Mouse (Mus musculus) right cerebral cortex, adult 2 months (tissue): ENCODE measurements around the gene Rps25.
"Not testable (repeated sequence)": the region's sequence is repeated elsewhere in the genome, so short reads cannot be mapped to it uniquely, and the experiment has no call there.

Experiments
- DNase-seq, 2 experiments: peaks; one replicate each; pipeline ENCODE4 v3.0.0; 2021 to 2022; ENCODE audit warnings: low spot score in 2 of 2

Rps25 gene

DNA sequence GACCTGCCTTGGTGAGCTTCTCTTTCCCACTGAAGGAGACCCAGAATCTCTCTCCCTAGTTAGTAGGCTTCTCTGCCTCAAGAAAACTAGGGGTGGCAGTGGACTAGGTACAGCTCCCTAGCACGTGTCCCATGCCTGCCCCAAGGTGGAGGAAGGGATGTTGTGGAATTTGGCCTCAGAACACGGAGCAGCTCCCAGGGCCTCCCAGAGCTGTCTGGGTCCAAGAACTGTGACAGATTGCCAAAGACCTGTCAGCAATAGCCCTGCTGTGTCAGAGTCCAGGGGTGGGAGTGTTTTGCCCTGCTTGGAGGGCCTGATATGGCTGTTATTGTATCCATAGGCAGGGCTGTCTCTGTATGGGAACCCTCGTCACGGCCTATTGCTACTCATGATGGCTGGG lies 5.9 kb upstream of the Rps25 start:
- DNase-seq: no peak

DNA sequence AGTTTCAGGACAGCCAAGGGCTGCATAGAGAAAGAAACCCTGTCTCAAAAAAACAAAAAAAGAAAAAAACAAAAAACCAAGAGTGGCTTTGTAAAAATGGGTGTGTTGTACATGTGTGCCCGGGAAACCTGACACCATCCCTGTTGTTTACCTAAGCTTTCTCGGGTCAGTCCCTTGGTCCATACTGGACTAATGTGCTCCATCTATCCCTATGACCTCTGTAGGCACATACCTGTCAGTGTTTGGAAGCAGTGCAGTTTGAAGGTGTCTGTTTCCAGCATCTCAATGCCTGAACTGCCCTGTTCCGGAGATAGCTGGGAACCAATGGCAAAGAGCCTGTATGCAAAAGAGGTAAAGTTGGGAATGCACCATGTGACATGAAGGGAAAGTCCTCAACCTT lies 1.9 kb upstream of the Rps25 start:
- no peak for DNase-seq

DNA sequence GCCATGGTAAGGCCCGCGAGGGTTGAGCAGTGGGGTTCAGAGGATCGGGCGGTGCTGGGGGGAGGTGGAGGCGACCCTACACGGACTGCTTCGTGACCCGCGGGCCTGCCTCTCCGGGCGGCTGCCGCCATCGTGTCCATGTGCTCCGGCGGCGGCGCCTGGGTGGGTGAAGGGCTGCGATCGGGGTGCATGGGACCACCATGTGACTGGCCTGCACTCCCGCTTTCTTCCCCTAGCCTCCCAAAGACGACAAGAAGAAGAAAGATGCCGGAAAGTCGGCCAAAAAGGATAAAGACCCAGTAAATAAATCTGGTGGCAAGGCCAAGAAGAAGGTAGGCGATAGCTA lies 786 bp downstream of the Rps25 start:
- DNase-seq: no peak

DNA sequence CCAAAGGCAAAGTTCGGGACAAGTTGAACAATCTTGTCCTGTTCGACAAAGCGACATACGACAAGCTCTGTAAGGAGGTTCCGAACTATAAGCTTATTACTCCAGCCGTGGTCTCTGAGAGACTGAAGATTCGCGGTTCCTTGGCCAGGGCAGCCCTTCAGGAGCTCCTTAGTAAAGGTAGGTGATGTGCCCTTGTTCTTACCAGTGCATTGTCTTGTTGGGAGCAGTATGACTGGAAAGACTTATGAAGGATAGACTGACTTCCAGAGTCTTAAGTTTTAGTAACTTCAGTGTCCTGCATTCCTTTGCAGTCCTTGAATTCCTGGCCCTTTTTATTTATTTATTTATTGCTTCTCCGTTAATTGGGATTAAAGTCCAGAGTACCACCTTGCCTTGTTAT lies 1.8 kb downstream of the Rps25 start:
- DNase-seq: not testable (repeated sequence)

DNA sequence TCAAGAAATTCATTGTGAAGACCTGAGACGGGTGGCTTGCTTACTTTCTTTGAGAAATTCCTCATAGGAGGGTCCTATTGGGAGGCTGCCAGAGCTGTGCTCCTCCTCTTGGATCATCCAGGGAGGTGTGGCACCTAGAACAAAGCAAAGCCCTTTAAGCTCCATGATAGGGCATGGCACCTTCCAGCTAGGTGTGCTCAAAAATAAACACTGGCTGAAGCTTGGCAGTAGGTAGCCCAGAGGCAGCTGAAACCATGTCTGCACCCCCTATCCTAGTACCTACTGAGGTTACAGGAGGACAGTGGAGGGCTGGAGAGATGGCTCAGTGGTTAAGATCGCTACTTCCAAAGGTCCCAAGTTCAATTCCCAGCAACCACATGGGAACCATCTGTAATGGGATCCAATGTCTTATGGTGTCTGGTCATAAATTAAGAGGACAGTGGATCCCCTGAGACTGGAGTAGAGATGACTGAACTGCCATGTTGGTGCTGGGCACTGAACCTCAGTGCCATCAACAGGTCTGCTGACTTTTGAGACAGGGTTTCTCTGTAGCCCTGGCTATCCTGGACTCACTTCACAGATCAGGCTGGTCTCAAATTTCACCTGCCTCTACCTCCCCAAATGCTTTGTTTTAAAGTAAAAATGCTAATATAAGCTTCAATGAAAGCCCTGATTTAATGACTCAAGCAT lies 3.9 kb downstream of the Rps25 start:
- no peak for DNase-seq

DNA sequence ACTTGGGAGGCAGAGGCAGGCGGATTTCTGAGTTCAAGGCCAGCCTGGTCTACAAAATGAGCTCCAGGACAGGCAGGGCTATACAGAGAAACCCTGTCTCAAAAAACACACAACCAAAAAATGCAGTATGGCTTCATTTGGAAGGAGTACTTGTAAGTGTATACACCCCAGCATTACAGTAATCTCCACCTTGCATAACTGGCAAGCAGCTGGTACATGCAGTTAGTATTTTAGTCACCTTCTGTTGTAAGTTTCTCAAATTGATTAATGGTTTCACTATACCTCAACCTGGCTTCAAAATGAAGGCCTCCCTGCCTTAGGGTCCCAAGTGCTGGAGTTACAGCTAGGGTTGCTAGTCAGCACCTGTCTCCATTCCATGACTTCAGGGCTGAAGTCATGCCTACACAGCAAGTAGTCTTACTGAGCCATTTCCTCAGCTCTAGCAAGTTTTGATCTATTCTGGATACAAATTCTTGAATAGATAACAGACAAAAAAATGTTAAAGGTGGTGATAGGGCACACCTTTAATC lies 4.7 kb downstream of the Rps25 start:
- no peak for DNase-seq

DNA sequence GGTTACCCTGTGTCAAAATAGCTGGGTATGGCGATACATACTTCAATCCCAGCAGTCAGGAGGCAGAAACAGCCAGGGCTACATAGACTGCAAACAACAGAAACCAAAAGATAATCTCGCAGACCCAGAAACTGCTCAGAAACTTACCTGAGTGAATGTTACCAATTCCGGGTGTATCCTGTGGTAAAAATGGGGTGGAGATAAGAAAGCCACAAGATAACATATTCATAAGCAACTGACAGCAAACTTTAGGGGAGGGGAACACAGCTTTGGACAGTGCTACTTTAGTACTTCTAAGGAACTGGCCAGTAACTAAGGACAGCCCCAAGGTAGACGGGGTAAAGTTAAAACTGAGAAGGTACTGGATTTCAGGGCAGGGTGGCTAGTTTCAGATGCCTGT lies 5.4 kb downstream of the Rps25 start:
- DNase-seq: no peak

DNA sequence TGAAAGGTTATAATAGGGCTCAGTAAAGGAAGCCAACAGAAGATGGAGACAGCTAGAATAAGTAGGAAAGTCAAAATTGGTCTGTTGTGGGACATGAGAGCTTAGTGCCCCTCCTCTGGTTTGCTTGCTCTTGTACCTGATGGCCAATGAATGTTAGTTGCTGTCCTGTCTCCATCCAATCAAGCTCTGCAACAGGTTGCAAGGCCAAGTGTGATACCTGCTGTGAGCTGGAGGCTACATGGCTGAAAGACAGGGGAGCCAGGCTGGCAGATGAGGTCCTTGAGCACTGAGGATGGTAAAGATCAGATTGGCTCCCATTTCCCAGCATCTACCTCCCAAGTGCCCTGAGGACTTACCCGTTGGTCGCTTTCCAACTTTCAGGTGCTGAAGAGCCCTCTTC lies 5.8 kb downstream of the Rps25 start:
- no peak for DNase-seq

DNA sequence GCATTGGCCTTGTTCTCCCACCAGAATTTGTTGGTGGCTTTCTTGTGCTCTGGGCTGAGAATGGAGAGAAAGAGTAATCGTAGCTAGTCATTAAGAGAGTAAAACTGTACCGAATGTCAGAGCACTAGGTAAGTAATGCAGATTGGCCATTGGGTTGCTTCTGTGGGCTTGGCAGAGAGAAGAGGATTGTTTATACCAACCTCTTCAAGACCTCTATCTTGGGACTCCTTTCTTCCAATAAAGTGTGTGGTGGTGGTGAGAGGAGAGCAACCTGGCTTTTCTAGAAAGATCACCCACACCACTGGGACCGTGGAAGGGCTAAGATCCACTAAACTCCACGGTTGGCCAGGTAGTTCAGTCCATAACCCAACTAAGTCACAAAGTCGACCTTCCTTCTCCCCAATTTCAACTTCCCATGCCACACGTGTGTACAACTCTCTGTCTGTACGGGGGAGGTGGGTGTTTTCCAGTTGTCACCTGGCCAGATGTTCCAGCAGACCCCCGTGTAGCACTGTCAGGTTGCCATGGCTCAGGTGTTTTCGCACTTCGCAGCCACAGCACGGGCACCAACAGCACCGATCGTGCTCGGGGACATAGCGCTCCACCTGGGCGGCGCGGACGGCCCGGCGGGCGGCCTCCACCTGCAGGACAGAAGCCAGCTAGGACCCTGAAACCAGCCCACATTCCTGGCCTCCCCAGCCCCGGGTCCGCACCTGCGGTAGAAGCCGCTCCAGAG lies 10.4 kb downstream of the Rps25 start:
- no peak for DNase-seq

DNA sequence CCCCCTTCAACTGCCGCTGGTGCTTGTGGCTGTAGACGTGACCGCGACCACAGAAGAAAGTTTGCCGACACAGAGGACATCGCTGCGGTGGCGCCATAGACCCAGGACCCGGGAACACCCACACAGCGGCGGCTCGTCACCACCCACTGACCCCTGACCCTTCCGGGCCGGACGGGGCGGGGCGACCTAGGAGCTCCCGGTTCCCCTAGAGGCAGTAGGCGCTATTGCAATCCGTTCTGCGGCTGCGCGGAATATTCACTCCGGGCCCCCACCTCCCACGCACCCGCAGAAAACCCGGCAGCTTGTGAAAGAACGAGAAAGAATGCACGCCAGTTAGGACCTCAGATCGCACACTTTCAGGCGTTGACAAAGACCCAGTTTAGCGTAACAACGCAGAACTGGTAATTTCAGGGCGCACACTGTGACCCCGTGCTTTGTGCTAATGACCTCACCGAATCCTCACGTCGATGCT lies 11.0 kb downstream of the Rps25 start:
- peak; percentile 95 to 98 for DNase-seq

DNA sequence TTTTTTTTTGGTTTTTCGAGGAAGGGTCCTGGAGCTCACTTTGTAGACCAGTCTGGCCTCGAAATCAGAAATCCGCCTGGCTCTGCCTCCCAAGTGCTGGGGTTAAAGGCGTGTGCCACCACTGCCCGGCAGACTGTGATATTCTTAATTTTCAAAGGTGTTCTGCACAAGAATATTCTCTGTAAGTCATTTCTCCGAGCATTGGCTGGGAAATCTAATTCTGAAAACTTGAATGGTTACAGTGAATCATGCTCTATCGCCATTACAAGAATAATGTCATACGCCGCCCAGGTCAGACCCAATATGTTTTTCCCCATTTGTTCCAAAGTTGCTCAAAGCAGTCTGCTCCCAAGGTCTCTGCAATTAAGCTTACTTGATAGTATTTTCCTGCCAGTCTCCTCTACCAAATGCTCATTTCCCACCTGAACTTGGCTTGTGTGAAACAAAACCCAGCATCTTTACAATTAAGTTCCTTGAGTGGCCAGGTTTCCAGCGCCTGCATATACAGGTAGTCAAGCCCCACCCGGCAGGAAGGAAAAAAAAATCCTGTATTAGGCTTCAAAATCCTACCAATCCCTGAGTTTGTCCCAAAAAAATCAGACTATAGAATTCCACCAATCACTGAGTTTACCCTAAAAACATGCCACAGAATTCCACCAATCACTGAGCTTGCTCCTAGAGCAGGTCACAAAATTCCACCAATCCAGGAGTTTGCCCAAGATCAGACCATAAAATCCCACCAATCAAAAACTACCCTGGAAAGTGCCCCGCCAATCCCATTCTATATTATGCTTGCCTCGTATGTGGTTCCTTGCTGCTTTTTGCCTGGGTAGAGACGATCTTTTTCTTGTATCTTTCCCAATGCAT lies 11.8 kb downstream of the Rps25 start, which contains the start of gene Ccdc84:
Ccdc84 (minus strand) TSS at position 51 of the 867 bp plus-strand sequence.
- DNase-seq: no peak

DNA sequence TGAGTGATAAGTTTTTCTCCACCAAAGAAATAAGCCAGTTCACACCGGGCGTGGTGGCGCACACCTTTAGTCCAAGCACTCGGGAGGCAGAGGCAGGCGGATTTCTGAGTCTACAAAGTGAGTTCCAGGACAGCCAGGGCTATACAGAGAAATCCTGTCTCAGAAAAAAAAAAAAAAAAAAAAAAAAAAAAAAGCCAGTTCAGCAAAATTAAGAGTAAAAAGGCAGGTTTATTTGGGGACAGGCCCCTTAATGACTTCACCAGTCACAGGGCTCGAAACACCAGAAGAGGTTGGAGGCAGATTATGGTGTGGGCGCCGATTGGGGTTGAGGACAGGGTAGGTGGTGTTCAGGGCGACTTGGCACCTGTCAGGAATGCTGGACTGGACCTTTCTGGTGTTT lies 12.8 kb downstream of the Rps25 start:
- DNase-seq: not testable (repeated sequence)

DNA sequence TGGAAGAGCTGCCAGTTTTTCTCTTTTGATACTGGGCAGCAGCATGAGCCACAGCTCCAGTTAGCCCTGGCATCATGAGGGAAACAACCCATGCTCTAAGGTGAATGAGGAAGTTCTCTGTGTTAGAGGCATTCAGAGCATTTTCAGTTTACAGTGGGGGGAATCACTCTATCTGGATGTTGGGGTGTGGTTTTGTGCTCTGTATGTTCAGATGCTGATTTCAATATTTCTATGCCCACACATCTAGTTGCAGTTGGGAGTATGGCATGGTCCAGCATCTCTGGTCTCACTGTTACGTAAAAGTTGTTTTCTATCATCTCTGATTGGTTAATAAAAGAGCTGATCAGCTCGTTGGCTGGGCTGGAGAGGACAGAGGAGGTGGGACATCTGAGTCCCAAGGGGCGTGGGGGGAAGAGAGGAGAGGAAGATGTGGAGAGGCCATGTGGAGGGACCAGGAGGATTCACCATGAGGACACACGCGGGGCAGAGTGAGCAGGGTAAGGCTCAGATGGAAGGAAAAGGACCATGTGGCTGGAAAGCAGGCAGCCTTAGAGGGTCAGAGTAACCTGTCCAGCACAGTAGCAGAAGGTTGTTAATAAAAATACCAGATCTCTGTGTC lies 13.4 kb downstream of the Rps25 start:
- DNase-seq: no peak

DNA sequence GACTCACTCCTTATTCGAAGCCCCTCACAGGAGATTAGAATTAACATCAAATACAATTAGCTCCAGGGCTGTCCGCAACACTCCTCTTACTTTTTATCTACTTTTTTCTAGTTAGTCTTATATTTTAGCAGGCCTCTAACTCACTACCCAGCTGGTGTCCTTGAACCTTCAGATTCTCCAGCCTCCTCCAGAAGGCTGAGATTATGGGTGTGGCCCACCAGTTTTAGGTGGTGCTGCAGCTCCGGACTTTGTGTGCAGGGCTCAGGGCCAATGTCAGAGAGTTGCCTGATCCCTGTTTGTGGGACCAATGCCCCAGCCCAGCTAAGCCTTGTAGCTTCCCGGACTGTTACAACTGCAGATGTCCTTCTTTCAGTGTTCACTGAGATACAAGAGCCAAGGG lies 16.6 kb downstream of the Rps25 start:
- DNase-seq: no peak

DNA sequence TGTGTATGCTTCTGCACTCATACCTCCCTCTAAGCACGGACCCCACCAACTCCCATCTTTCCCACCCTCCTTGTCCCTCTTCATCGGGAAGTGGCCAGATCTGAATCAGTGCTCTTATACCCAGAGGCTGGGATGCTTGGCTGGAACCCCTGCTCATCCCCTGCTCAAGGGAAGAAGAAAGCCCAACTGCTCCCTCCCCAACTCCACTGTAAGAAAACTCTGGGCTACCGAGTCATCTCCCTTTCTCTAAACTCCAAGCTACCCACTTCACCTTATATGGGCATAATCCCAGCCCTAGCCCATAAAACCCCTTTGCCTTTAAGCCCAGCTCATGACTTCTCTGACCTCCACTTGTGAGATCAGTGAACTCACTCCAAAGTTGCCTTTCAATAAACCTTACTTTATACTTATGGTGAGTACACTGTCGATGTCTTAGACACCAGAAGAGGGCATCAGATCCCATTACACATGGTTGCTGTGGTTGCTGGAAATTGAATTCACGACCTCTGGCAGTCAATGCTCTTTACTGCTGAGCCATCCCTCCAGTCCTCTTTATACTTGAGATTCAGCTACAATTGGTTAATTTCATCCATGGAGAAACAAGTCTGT lies 25.7 kb downstream of the Rps25 start:
- DNase-seq: no peak

DNA sequence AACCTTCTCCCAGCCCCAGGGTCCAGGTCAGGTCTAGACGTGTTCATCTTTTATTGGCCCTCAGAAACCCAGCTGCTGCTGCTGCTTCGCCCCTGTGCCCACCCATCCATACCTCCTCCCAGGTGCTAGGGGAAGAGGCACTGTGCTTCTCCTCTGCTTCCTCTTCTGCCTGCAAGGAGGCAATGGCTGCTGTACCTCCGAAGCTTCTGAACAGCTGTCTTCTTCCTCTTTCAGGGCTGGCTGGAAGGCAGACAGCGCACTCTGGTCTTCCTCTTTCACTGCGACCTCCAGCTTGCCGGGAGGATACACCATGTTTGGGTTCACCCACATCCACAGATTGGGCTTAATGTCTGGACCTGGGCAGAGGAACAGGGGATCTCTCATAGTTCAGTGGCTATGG lies 28.8 kb downstream of the Rps25 start:
- no peak for DNase-seq

DNA sequence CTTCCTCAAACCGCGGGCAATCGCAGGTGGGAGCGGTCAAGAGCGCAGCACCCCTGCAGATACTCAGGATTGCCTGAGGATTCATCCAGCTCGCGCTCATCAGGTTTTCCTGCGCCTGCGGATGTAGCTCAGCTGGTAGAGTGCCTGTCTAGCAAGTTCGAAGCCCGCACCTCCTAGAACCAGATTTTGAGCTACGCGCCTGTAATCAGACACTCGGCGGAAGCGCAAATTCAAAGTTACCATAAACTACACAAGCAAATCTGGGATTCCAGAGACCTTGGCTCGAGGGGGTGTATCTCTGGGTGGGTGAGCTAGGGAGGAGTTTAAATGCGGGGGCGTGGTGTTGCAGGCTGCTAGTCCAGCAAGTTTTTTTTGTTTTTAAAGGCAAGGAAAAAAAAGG lies 34.0 kb downstream of the Rps25 start, which contains the start of gene Foxr1:
Foxr1 (minus strand) TSS at position 176 of the 400 bp plus-strand sequence.
- DNase-seq: no peak

DNA sequence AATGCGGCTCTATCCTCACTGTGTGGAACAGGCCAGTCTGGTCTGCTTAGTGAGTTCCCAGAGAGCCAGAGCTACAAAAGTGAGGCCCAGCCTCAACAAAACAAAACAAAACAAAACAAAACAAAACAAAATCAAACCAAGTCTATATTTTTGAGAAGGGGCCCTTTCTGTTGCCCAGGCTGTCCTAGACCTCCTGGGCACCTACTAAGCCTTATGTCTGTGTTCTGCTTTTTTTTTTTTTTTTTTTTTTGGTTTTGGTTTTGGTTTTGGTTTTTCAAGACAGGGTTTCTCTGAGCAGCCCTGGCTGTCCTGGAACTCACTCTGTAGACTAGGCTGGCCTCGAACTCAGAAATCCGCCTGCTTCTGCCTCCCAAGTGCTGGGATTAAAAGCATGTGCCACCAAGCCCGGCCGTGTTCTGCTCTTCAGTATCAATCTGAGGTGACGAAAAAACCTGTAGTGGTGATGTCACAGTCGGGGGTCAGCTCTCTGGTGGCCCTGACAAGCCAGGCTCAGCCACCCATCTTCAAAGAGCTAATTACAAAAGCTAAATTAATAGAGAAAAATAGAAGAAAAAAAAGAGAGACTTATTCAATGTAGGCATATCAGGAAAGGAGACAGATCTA lies 37.6 kb downstream of the Rps25 start:
- DNase-seq: not testable (repeated sequence)

DNA sequence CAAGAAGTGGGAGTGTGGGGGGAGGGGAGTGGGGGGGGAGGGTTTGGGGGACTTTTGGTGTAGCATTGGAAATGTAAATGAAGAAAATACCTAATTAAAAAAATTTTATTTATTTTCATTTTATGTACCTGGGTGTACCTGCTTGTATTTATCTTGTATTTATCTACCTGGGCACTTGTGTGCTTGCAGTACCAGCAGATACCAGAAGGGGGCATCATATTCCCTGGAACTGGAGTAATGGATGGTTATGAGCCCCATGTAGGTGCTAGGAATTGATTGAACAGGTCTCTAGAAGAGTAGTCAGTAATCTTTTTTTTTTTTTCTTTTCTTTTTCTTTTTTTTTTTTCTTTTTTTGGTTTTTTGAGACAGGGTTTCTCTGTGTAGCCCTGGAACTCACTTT lies 43.4 kb downstream of the Rps25 start:
- DNase-seq: no peak

DNA sequence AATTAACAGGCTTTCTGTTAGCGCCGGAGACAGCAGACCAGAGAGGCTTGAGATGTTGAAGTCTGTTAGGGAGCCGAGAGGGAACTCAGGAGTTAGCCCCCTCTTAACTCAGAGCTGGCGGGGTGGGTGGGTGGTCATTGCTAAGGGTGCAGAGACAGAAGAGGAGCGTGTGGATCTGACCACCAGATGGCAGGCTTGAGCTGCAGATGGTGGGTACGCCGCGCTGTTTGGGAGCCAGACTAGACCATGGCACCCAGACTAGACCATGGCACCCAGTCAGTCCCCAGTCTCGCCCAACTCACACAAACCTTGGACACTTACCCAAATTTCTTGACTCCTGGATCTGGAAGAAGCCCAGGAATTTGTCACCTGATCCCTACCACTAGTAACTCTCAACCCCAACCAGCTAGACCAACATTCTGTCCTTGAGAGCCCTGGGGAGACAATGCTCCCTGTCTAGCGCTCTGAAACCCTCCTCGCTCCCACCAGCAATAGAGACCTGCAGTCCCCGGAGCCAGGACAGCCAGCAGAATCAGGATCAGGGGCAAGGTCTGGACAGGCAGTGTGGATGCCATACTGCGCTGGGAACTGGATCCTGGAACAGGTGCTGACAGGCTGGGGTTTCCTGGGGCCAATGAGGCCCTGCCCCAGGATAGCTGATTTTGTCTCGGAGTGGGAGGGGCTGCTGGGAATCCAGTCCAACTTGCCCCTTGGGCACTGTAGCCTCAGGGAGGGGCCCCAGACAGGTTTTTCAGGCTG lies 47.4 kb downstream of the Rps25 start:
- peak; percentile 88 to 91 for DNase-seq
